Mouse (Mus musculus) liver, embryonic 16.5 days (tissue): ENCODE data around the gene Ms4a18. TPM values are rescaled to one million over a fixed set of nuclear protein-coding genes. Genes with fewer than 3 reads are reported as not detected.

Source experiments
- ATAC-seq: fragments of 200-750 bp; cut with Nextera tagmentation; 2 replicates; pipeline ENCODE4 v1.8.0; 2017; ENCODE audit warnings: low read depth, mild to moderate bottlenecking, moderate number of reproducible peaks, moderate library complexity
- H3K27ac ChIP-seq: fragments of 300-500 bp; sonication (generic); 2 replicates; pipeline ENCODE4 v1.5.1; 2014; ENCODE audit warnings: mild to moderate bottlenecking, low read length
- H3K27me3 ChIP-seq: fragments of 300-500 bp; sonication (generic); 2 replicates; pipeline ENCODE4 v1.6.1; 2014; ENCODE audit warnings: low read depth, low read length, mixed read lengths; ENCODE audit not compliant: control insufficient read depth, insufficient read depth
- H3K36me3 ChIP-seq: fragments of 300-500 bp; sonication (generic); 2 replicates; pipeline ENCODE4 v1.6.1; 2014; ENCODE audit warnings: mild to moderate bottlenecking; ENCODE audit not compliant: control insufficient read depth, insufficient read depth
- H3K4me1 ChIP-seq: fragments of 300-500 bp; sonication (generic); 2 replicates; pipeline ENCODE4 v1.6.1; 2014; ENCODE audit warnings: low read depth, low read length, mixed read lengths; ENCODE audit not compliant: control insufficient read depth
- H3K4me2 ChIP-seq: fragments of 300-500 bp; sonication (generic); 2 replicates; pipeline ENCODE4 v1.6.1; 2014; ENCODE audit warnings: low read depth, low read length, mixed read lengths
- H3K4me3 ChIP-seq: fragments of 300-500 bp; sonication (generic); 2 replicates; pipeline ENCODE4 v1.5.1; 2014; ENCODE audit warnings: low read depth, mild to moderate bottlenecking, low read length
- H3K9ac ChIP-seq: fragments of 300-500 bp; sonication (generic); 2 replicates; pipeline ENCODE4 v1.6.1; 2014; ENCODE audit warnings: low read depth, low read length
- H3K9me3 ChIP-seq: fragments of 300-500 bp; sonication (generic); replicated peaks from 2 replicates; pipeline ENCODE4 v1.6.1; 2016; ENCODE audit warnings: low read length; ENCODE audit not compliant: control insufficient read depth
- WGBS: fragments of 180-500 bp; shearing (Covaris S2); extraction: QIAGEN DNeasy Blood & Tissue Kit; methylation state at CpG from one replicate; pipeline ENCODE4 v1.1.7; 2014; ENCODE audit not compliant: insufficient replicate concordance; 5-methylcytosine and 5-hydroxymethylcytosine counted together
- polyA plus RNA-seq: library from polyadenylated mRNA; unstranded; fragments of >200 nt; fragmentation: Nextera tagmentation; extraction: Ambion mirVana; gene quantifications from 2 replicates; pipeline ENCODE4 v1.2.1, GENCODE M21; 2015

Gene Ms4a18
- polyA plus RNA-seq, 1 experiment from 2014 or later = 0.20 TPM

DNA sequence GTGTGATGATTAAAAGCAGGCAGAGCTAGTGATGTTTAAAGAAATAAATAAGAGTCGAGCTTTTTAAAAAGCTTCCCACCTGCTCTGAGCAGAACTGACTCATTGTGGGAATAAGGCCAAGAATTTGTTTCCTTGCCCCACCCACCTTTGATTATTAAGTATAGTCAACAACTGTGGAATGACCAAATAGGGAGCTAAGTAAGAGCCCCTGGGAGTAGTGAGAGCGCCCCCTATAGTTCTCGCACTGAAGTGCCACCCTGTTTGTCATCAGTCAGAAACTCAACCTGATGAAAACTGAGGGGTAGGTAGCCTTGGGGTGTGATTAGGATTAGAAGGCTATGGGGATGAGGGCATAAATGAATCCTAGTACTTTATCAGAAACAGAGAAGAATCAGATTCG lies 41.5 kb downstream of the Ms4a18 start:
- 35% methylated on average over 4 of the region's 4 CpGs for WGBS
- Histone ChIP-seq H3K9me3 (no peaks in the 10 kb centered on the region), H3K4me3 (no peak overlapping the region), H3K9ac (no peak overlapping the region), H3K4me1 (peaks cover 4% of the 10 kb centered on the region), H3K27me3 (no peaks in the 10 kb centered on the region), H3K36me3 (no peaks in the 10 kb centered on the region), H3K27ac (no peak overlapping the region), H3K4me2 (no peak overlapping the region)
- ATAC-seq = no peak

DNA sequence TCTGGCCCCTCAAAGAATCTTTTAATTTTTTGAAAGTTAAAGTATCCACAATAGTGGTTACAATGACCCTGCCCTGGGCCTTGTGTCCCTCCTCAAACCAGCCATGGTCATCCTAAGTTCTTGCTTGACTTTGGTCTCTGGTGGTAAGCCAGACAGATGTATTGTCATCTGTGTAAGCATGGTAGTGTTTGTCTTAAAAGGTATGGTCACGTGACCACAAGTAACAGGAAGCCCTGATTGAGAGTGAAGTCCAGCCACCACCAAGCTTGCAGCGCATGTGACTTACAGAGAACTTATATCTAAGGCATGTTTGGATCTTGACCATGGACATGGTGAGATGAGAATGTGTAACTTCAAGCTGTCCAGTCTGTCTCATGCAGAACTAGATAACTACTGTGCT lies 42.6 kb downstream of the Ms4a18 start:
- WGBS = 53% methylated on average over 2 of the region's 2 CpGs
- Histone ChIP-seq H3K4me1 (peaks cover 4% of the 10 kb centered on the region), H3K4me2 (no peak overlapping the region), H3K9ac (no peak overlapping the region), H3K9me3 (no peaks in the 10 kb centered on the region), H3K27me3 (no peaks in the 10 kb centered on the region), H3K36me3 (no peaks in the 10 kb centered on the region), H3K27ac (no peak overlapping the region), H3K4me3 (no peak overlapping the region)
- no peak for ATAC-seq

GRCm38 (mm10) chr19:10974238-10974865 lies 43.5 kb downstream of the Ms4a18 start, which contains the start of gene Ms4a10:
TSS of gene Ms4a10 (minus strand) at chr19:10974670.
- no peak for ATAC-seq
- H3K36me3 ChIP-seq = no peaks in the 10 kb centered on the region
- 41% methylated on average over 4 of the region's 4 CpGs for WGBS
- H3K27me3 ChIP-seq = no peaks in the 10 kb centered on the region
- no peak within 1 kb of the TSS for H3K4me3 ChIP-seq
- H3K9ac ChIP-seq = no peak within 1 kb of the TSS
- peaks cover under 1% of the 10 kb centered on the region for H3K4me1 ChIP-seq
- H3K9me3 ChIP-seq = no peaks in the 10 kb centered on the region
- H3K4me2 ChIP-seq = no peak within 1 kb of the TSS
- H3K27ac ChIP-seq = no peak within 1 kb of the TSS

GRCm38 (mm10) chr19:10973187-10973586 lies 44.6 kb downstream of the Ms4a18 start:
- Histone ChIP-seq H3K36me3 (no peaks in the 10 kb centered on the region), H3K9me3 (no peaks in the 10 kb centered on the region), H3K27me3 (no peaks in the 10 kb centered on the region), H3K9ac (no peak overlapping the region), H3K4me1 (no peaks in the 10 kb centered on the region), H3K4me2 (no peak overlapping the region), H3K27ac (no peak overlapping the region), H3K4me3 (no peak overlapping the region)
- WGBS = 51% methylated on average over 2 of the region's 2 CpGs
- ATAC-seq = no peak

DNA sequence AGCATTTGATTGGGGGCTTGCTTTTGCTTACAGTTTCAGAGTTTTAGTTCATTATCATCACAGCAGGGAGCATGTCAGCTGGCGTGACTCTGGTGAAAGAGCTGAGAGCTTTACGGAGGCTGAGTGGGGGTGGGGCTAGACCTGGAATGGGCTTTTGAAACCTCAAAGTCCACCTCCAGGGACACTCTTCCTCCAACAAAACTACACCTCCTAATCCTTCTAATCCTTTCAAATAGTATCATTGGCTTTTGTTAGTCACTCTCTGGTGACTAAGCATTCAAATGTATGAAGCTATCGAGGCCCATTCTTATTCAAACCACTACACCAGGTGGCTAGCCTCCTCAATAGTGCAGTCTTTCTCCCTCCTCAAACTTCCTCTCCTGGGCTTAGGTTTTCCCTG lies 45.2 kb downstream of the Ms4a18 start:
- 73% methylated on average over 3 of the region's 3 CpGs for WGBS
- no peak overlapping the region for H3K27ac ChIP-seq

GRCm38 (mm10) chr19:10970457-10970856 lies 47.4 kb downstream of the Ms4a18 start:
- peak; percentile 5; the same call in 1 of the 2 replicates for ATAC-seq
- no peaks in the 10 kb centered on the region for H3K27me3 ChIP-seq
- H3K4me2 ChIP-seq = no peak overlapping the region
- no peaks in the 10 kb centered on the region for H3K4me1 ChIP-seq
- no peaks in the 10 kb centered on the region for H3K9me3 ChIP-seq
- H3K4me3 ChIP-seq = no peak overlapping the region
- WGBS = 17% methylated on average over 3 of the region's 3 CpGs
- no peak overlapping the region for H3K9ac ChIP-seq
- no peaks in the 10 kb centered on the region for H3K36me3 ChIP-seq
- no peak overlapping the region for H3K27ac ChIP-seq

More for the DNA sequence above, 45.2 kb downstream of the Ms4a18 start:
- Histone ChIP-seq H3K4me1 (no peaks in the 10 kb centered on the region), H3K4me2 (no peak overlapping the region), H3K27me3 (no peaks in the 10 kb centered on the region), H3K9ac (no peak overlapping the region), H3K9me3 (no peaks in the 10 kb centered on the region), H3K36me3 (no peaks in the 10 kb centered on the region), H3K4me3 (no peak overlapping the region)
- no peak for ATAC-seq

DNA sequence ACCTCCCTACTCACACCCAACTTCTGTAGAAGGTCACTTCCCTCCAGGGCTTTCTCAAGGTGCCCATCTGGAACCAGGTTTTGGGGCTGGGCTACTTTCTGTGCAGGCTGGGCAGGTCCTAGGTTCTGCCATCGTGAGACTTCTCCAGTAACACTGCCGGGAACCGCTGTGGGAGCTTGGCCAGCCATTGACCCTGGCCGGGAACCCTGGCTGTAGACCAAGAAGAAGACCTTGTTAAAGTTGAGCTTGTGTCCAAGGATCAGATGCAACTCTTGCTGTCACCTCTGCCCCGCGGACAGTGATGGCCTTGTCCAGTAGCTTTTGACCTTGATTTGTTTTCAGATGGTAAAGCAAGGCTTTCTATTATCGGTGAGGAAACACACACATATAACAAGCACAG lies 49.3 kb downstream of the Ms4a18 start:
- Histone ChIP-seq H3K27ac (no peak overlapping the region), H3K4me1 (no peaks in the 10 kb centered on the region), H3K4me2 (no peak overlapping the region), H3K27me3 (no peaks in the 10 kb centered on the region), H3K9me3 (no peaks in the 10 kb centered on the region), H3K4me3 (no peak overlapping the region), H3K9ac (no peak overlapping the region), H3K36me3 (no peaks in the 10 kb centered on the region)
- WGBS = 57% methylated on average over 7 of the region's 7 CpGs
- no peak for ATAC-seq

- ATAC-seq = no peak
- H3K9me3 ChIP-seq = no peaks in the 10 kb centered on the region
- no peaks in the 10 kb centered on the region for H3K4me1 ChIP-seq
- 59% methylated on average over 7 of the region's 7 CpGs for WGBS
- no peak overlapping the region for H3K4me3 ChIP-seq
- H3K36me3 ChIP-seq = no peaks in the 10 kb centered on the region
- H3K27ac ChIP-seq = no peak overlapping the region
- H3K9ac ChIP-seq = no peak overlapping the region
- no peak overlapping the region for H3K4me2 ChIP-seq
- H3K27me3 ChIP-seq = no peaks in the 10 kb centered on the region
Measured at GRCm38 (mm10) chr19:10965721-10966120, 52.1 kb downstream of the Ms4a18 start.

GRCm38 (mm10) chr19:10959978-10960346 lies 57.9 kb downstream of the Ms4a18 start:
- Histone ChIP-seq H3K9me3 (no peaks in the 10 kb centered on the region), H3K36me3 (no peaks in the 10 kb centered on the region), H3K27ac (no peak overlapping the region), H3K4me2 (no peak overlapping the region), H3K4me3 (no peak overlapping the region), H3K9ac (no peak overlapping the region), H3K27me3 (no peaks in the 10 kb centered on the region; the same call in none of the 2 replicates), H3K4me1 (no peaks in the 10 kb centered on the region; the same call in 1 of the 2 replicates)
- no peak for ATAC-seq
- WGBS = 41% methylated on average over 12 of the region's 12 CpGs
